Mouse (Mus musculus) kidney, adult 2 months (tissue): ENCODE data around the gene Pip4k2c.

Source experiments
- CTCF ChIP-seq: fragments of 200-500 bp; conservative IDR thresholded peaks from 2 replicates; pipeline ENCODE4 v1.5.1; 2011; ENCODE audit warnings: low read depth, mild to moderate bottlenecking, control low read depth, low read length, moderate library complexity, mixed read lengths; ENCODE audit not compliant: insufficient read depth, insufficient read length
- POLR2A ChIP-seq: fragments of 200-500 bp; IDR thresholded peaks from one replicate; pipeline ENCODE4 v1.6.1; 2011; ENCODE audit warnings: low read depth, low read length, control low read depth

- TF ChIP-seq CTCF (no peak), POLR2A (no peak)
Observed at GRCm38 (mm10) chr10:127179871-127180694, 31.3 kb downstream of the Pip4k2c start, which contains the start of gene Slc26a10.
